ENCODE assay signal across 10 mouse cellular contexts in genomic region chr19:16844091-16844490, GRCm38 (mm10). TPM values are rescaled to one million over a fixed set of nuclear protein-coding genes. Genes with fewer than 3 reads are reported as not detected.
"Had no signal": no experiment of that assay in that cellular context is flagged by ENCODE, and none has a peak within 500 bp of the region (broad histone marks: within the 10 kb centered on the region; RNA-seq: fewer than 3 reads in every experiment).

No protein-coding gene starts in this region.

RNA-seq across cellular contexts. Expression of gene Foxb2, which starts 29.5 kb away (rescaled TPM):
- total RNA-seq: neutrophil, adult 5-6 weeks had no signal
- polyA plus RNA-seq: neural tube, embryonic 14.5 days; neural tube, embryonic 15.5 days; small intestine, adult 2 months; spleen, adult 2 months; stomach, embryonic 14.5 days; stomach, embryonic 15.5 days; stomach, embryonic 16.5 days; stomach, postnatal 0 days; urinary bladder, adult 2 months had no signal
